Comparison of ENCODE assay signal across 22 mouse cellular contexts in the genomic region with DNA sequence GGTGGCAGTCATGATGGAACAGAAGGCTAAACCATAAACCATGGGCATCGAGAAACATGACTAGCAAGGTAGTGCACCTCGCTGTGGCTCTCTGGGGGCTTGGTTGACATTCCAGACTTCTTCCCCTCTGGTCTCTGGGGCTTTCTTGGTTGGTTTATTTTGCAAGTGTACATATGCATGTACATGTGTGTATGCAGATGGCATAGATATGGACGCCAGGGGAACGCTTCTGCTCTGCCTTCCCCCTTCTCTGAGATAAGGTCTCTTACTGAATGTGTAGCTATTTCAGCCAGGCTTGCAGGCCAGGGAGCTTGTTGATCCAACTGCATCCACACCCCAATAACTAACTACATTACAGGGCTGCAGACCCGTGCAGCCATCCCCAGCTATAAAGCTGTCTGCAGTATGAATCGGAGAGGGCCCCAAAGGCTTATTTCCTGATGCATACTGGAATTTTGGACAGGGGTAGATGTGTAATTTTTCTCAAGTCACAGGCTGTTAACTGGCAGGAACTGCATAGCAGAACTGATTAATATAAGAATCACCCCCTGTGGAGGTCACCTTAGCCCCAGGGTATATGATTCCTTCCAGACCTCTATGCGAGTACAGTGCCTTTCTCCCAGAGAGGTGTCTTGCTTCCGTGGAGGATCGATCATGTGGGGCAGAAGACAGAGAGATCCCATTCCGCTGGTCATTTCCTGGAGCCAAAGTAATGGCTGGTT. TPM values are rescaled to one million over a fixed set of nuclear protein-coding genes. Genes with fewer than 3 reads are reported as not detected.
DNase-seq lines count a peak whose midpoint lies in the region; ATAC-seq and TF ChIP-seq lines count a peak whose summit lies in the region.
"Had no signal": no experiment of that assay in that cellular context is flagged by ENCODE, and none has a peak within 500 bp of the region (broad histone marks: within the 10 kb centered on the region; RNA-seq: fewer than 3 reads in every experiment).

No protein-coding gene starts in this region.

- peaks cover 66% of the 10 kb centered on the region for H3K4me1 ChIP-seq in kidney, embryonic 15.5 days
- H3K4me1 ChIP-seq in E14TG2a.4 (replicated peaks; ENCODE audit: low read depth, low read length) (peaks cover 79% of the 10 kb centered on the region), G1E (ENCODE audit: insufficient read depth, low read depth, low read length) (peaks cover 82% of the 10 kb centered on the region)
- H3K4me1 ChIP-seq in midbrain, embryonic 10.5 days = peaks cover 60% of the 10 kb centered on the region

- H3K4me2 ChIP-seq in kidney, embryonic 15.5 days = no peak overlapping the region
- H3K4me2 ChIP-seq: embryonic facial prominence, embryonic 15.5 days; heart, embryonic 11.5 days; heart, embryonic 15.5 days; hindbrain, embryonic 14.5 days had no signal

- no peaks in the 10 kb centered on the region for H3K9me3 ChIP-seq in kidney, embryonic 15.5 days (replicated peaks)
- no peaks in the 10 kb centered on the region for H3K9me3 ChIP-seq in E14TG2a.4 (ENCODE audit: low read length)
- no peaks in the 10 kb centered on the region for H3K9me3 ChIP-seq in G1E (replicated peaks)
- no peaks in the 10 kb centered on the region for H3K9me3 ChIP-seq in midbrain, embryonic 10.5 days (replicated peaks)
- H3K9me3 ChIP-seq: embryonic facial prominence, embryonic 15.5 days; forebrain, embryonic 10.5 days; heart, embryonic 15.5 days had no signal

- WGBS in kidney, embryonic 15.5 days = 46% methylated on average over 10 of the region's 10 CpGs
- WGBS in midbrain, embryonic 10.5 days = 93% methylated on average over 10 of the region's 10 CpGs

- H3K27me3 ChIP-seq in kidney, embryonic 15.5 days = no peaks in the 10 kb centered on the region
- H3K27me3 ChIP-seq in E14TG2a.4 (ENCODE audit: insufficient read depth, low read length) (peaks cover 12% of the 10 kb centered on the region), G1E (ENCODE audit: insufficient read depth, low read length) (no peaks in the 10 kb centered on the region)
- H3K27me3 ChIP-seq in midbrain, embryonic 10.5 days (ENCODE audit: low read depth, poor library complexity, severe bottlenecking) = no peaks in the 10 kb centered on the region
- H3K27me3 ChIP-seq: embryonic facial prominence, embryonic 15.5 days had no signal

- H3K27ac ChIP-seq in kidney, embryonic 15.5 days = peak overlapping the region; percentile 59
- no peak overlapping the region for H3K27ac ChIP-seq in midbrain, embryonic 10.5 days (replicated peaks)
- H3K27ac ChIP-seq: embryonic facial prominence, embryonic 15.5 days; forebrain, embryonic 10.5 days; heart, adult 2 months; heart, embryonic 15.5 days; hindbrain, embryonic 14.5 days had no signal

- H3K9ac ChIP-seq in kidney, embryonic 15.5 days = no peak overlapping the region
- H3K9ac ChIP-seq: embryonic facial prominence, embryonic 15.5 days; heart, embryonic 15.5 days; hindbrain, embryonic 14.5 days had no signal

- no peaks in the 10 kb centered on the region for H3K36me3 ChIP-seq in kidney, embryonic 15.5 days
- H3K36me3 ChIP-seq in E14TG2a.4 (ENCODE audit: insufficient read depth, low read length) (no peaks in the 10 kb centered on the region), G1E (replicated peaks) (peaks cover 58% of the 10 kb centered on the region)
- H3K36me3 ChIP-seq in midbrain, embryonic 10.5 days = no peaks in the 10 kb centered on the region
- H3K36me3 ChIP-seq: embryonic facial prominence, embryonic 15.5 days; forebrain, embryonic 10.5 days; heart, embryonic 15.5 days had no signal

- no peak for TF ChIP-seq CTCF in E14TG2a.4 (conservative IDR thresholded peaks at IDR 0.05; ENCODE audit: low read length)
- no peak for TF ChIP-seq CTCF in G1E (IDR thresholded peaks at IDR 0.05; ENCODE audit: low read depth, low read length)

- ATAC-seq in kidney, embryonic 15.5 days (replicated peaks; ENCODE audit: low FRiP score) = no peak
- ATAC-seq in G1E (ENCODE audit: extremely low read depth, insufficient number of reproducible peaks, low FRiP score, poor library complexity, severe bottlenecking) = peak; percentile 47
- ATAC-seq in megakaryocyte progenitor cell, adult 5-6 weeks (replicated peaks; ENCODE audit: poor library complexity) = peak; percentile 30; the same call in 1 of the 2 replicates
- ATAC-seq: forebrain, embryonic 14.5 days had no signal

- DNase-seq in kidney, postnatal 4 days = no peak
- DNase-seq in G1E (ENCODE audit: low spot score) = no peak
- DNase-seq in midbrain, embryonic 10.5 days (ENCODE audit: low spot score) = no peak
- DNase-seq in lung, postnatal 14 days = no peak
- DNase-seq: adrenal gland, adult 8-10 months; adrenal gland, postnatal 36 days; cerebellum, adult 2 months; cerebellum, postnatal 10 days; embryo, embryonic 11 days; gastrocnemius, postnatal 14 days; heart, adult 2 months; heart, postnatal 14 days had no signal

- no peak overlapping the region for H3K4me3 ChIP-seq in kidney, embryonic 15.5 days (replicated peaks)
- H3K4me3 ChIP-seq in E14TG2a.4 (replicated peaks; ENCODE audit: low read length) (0 out of 2 replicates have a peak overlapping the region, but pooled peaks have one; percentile 4), G1E (ENCODE audit: low read depth, low read length) (no peak overlapping the region)
- no peak overlapping the region for H3K4me3 ChIP-seq in midbrain, embryonic 10.5 days
- H3K4me3 ChIP-seq: embryonic facial prominence, embryonic 15.5 days; erythroblast, embryonic 14.5 days; forebrain, embryonic 10.5 days; heart, adult 2 months; heart, embryonic 15.5 days had no signal

RNA-seq across cellular contexts. Expression of gene St6galnac3, which starts 53.9 kb away (rescaled TPM):
- 65.2 and 65.5 TPM in 2 replicates for polyA plus RNA-seq in kidney, embryonic 15.5 days (2015; fragmentation: Nextera tagmentation; extraction: Ambion mirVana)
- total RNA-seq in G1E (2014; fragmentation: Nextera tagmentation) (55.9 and 62.8 TPM in 2 replicates), G1E (2017) (45.7 and 55.2 TPM in 2 replicates)
- polyA plus RNA-seq in G1E (2012) = 1.3 and 1.4 TPM in 2 replicates
- 1.1 and 4.0 TPM in 2 replicates for total RNA-seq in megakaryocyte progenitor cell, adult 5-6 weeks (2015)
- total RNA-seq in megakaryocyte progenitor cell, adult 5-6 weeks (2017) = 1.2 and 1.6 TPM in 2 replicates
- 33.4 and 33.6 TPM in 2 replicates for polyA plus RNA-seq in midbrain, embryonic 10.5 days (2016; fragmentation: Nextera tagmentation; extraction: Ambion mirVana)

Comparison
In these comparisons a context has a peak if more than half of its experiments do, and no peak if none do; other contexts are left out.
1. RNA of gene St6galnac3, which starts 53.9 kb away (polyA plus RNA-seq): 65.2 to 65.5 TPM in kidney, embryonic 15.5 days and 33.4 to 33.6 TPM in midbrain, embryonic 10.5 days; 1.3 to 1.4 TPM in G1E; every median in the first group is over 10 times any median in the second.